Mouse (Mus musculus): ENCODE results near the gene Plxnc1.

Plxnc1 gene

DNA sequence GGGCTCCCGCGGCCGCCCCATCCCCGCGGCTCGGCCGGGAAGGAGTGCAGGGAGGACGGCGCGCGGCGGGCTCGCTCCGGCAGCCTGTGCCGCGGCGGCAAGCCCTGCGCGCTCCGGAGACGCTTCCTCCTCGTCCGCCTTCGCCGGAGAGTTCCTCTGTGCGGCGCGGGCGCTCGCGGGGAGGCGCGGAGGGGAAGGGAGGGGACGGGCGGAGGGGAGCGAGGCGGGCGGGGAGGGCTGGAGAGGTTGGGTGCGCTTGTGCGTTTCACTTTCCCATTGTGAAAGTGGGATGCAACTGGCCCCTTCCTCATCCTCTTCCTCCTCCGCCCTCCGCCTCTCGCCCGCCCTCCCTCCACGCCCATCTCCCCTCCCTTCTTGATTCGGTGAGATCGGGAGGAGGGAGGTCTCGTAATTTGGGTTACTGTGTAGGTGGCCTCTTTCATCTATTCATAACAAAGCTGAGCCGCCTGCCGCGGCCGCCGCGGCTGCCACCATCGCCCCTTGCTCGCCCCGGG is at the start of gene Plxnc1:
Plxnc1 (minus strand) TSS at position 145 of the 515 bp plus-strand sequence.
- peak; percentile 37 to 39 for DNase-seq (ENCODE audit: low spot score in 2 of 2)

DNA sequence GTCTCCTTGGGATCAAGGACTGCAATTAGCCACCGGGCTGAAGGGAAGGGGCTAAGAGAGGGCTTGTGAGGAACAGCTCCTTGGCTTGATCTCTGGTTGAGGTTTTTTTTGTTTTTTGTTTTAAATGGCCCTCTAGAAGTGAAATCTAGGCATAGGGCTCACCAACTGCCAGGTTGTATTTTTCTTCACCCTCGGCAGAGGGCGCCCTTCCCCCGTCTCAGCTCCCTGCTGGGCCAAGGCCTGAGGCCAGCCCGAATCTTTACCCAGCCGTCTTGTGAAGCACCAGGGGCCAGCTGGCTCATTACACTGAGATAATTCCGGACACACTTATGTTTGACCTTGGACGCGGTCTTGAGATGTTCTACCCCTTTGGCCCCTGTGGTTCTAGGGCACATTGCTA is 47.5 kb upstream of the Plxnc1 start:
- DNase-seq (ENCODE audit: low spot score in 2 of 2) = peak; percentile 83 to 86

GRCm38 (mm10) chr10:94991564-94992097 is 47.0 kb upstream of the Plxnc1 start:
- DNase-seq (ENCODE audit: low spot score in 2 of 2) = peak; percentile 66 to 84

DNA sequence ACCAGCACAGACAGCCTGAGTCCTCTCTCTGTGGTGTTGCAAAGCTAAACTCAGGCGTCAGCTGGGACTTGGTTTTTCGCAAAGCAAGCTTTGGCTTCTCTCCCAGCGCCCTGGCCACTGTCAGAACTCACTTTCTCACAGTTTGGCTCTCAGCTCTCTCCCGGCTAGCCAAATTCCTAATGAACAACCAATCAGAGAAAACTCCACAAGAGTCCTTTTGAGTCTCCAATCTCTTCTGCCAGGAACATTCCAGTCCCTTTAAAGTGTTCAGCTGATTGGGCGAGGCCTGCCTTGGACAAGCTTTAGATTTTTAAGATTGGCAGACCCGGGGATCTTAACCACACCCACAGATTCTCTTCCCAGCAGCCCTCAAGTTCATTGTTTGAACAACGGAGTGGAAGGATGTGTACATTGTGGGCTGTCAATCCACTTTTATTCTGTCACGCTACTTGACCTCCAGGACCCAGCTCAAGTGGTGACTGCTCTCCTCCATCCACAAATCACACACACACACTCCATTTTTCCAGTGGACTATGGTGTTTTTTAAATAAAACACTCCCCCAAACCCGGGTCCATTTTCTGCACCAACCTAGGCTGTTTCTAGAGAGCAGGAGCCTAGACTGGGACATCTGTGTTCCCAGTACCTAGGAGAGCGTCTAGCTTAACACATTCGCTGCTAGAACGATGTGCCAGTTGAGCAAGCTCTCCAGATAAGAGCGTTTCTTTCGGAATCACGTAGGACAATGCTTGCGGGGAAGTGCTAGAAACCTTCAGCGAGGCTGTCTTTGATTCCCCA is 46.3 kb upstream of the Plxnc1 start:
- DNase-seq (ENCODE audit: low spot score in 2 of 2) = peak; percentile 94 to 96

- no peak for DNase-seq (ENCODE audit: low spot score in 2 of 2)
Measured at GRCm38 (mm10) chr10:94989321-94989720, 44.7 kb upstream of the Plxnc1 start.

DNA sequence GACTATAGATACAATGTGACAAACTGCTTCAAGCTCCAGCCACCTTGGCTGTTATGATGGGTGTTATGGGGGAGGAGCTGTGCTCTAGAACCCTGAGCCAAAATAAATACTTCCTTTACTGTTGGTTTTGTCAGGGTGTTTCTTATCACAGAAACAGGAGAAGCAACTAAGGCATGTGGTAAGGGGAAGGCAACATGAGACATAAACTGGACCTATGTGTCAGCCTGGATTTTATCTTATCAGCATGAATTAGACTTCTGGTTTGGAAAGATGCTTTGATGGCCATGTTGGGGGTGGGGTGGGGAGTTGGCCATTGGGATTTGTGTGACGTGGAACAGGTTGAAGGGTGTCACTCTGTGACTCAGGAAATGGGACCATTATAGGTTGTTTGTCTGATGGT is 40.5 kb upstream of the Plxnc1 start:
- no peak for DNase-seq (ENCODE audit: low spot score in 2 of 2)

DNA sequence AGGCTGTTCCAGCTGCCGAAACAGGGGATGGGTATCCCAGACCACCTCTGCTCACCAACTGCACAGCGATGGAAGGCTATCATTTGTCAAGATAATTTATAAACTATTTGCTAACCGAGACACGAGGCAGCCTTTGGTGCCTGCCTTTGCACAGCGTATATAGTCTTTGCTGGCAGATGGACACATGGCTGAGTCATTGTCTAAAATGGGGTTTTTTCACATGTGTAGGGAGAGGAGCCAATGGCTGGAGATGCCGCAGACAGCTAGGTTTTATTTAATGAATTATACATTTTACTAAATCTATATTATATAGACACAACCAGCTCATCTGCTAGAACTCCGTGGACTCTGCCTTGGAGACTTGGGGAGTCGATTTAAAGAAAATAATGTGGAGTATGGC is 37.9 kb upstream of the Plxnc1 start:
- DNase-seq (ENCODE audit: low spot score in 2 of 2) = no peak

GRCm38 (mm10) chr10:94981466-94982138 is 37.0 kb upstream of the Plxnc1 start:
- no peak for DNase-seq (ENCODE audit: low spot score in 2 of 2)

GRCm38 (mm10) chr10:94978265-94978822 is 33.7 kb upstream of the Plxnc1 start:
- DNase-seq (ENCODE audit: low spot score in 2 of 2) = no peak

DNA sequence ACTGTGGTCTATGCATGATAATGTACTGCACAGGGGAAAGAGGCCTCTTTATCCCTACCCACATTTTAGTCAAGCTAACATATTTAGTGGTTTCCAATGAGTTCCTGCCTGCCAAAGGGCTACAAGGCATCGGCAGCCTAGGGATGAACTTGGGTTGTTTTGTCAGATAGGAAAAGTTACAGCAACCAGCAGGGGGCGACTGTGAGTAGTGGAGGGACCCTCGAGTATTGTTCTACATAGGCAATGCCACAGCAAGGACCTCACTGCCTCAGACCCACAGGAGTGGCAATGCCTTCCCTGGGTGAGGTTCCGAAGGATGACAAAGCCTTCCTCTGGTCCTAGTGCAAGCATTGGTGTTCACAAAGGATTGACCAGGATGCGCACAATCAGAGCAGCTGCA is 31.7 kb upstream of the Plxnc1 start:
- DNase-seq (ENCODE audit: low spot score in 2 of 2) = no peak

GRCm38 (mm10) chr10:94975099-94975496 is 30.5 kb upstream of the Plxnc1 start:
- no peak for DNase-seq (ENCODE audit: low spot score in 2 of 2)

DNA sequence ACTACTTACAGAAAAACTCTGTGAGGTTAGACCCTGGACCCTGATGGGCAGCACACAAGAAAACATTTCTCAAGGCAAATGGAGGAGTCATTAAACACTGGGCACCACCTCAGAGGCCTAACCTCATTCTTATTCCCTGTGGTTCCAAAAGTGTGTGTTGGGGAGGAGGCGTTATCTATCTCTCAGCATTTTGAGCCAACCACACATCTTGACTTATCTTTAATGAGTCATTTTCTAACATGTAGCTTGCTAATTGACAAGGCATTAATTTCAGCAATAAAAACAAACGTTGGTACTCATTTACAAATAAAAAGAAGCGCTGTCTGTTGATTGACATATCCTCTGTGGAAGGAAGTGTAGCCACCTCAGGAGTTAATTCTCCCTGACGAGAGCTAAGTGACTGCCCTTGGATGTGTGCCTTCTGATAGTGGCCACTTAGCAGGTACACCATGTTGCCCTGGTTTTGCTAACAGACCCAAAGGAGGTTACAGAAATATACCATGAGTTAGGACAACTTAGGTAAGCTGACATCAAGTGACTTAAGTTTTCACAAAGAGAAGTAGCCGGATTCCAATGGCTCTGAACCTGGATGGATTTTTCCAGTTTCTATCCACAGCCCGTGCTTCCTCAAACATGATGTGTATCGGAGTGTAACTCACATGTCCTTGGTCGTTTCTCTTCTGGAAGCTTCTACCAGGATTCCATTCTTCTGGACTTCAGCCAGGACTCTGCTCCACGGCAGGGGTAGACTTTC is 29.9 kb upstream of the Plxnc1 start:
- peak; percentile 21 to 27 for DNase-seq (ENCODE audit: low spot score in 2 of 2)

DNA sequence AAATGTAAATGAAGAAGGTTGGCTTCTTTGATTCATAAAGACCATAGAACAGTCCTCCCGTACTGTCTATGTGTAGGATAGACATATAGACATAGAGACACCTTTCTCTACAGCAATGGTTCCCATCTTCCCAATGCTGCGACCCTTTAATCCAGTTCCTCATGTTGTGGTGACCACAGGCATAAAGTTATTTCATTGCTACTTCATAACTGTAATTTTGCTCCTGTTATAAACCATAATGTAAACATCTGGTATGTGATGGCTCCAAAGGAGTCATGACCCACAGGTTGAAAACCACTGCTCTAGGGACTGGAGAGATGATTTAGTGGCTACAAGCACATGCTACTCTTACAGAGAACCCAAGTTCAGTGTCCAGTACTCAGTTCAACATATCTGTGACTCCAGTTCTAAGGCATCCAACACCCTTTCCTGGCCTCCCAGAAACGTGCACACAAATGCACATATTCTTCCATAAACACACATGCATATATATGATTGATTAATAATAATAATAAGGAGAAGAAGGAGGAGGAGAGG is 27.1 kb upstream of the Plxnc1 start:
- no peak for DNase-seq (ENCODE audit: low spot score in 2 of 2)

- DNase-seq (ENCODE audit: low spot score in 2 of 2) = no peak
Measured at GRCm38 (mm10) chr10:94970221-94970620, 25.6 kb upstream of the Plxnc1 start.

GRCm38 (mm10) chr10:94967468-94967867 is 22.8 kb upstream of the Plxnc1 start:
- DNase-seq (ENCODE audit: low spot score in 2 of 2) = no peak

- DNase-seq (ENCODE audit: low spot score in 2 of 2) = no peak
Measured at GRCm38 (mm10) chr10:94966789-94967188, 22.2 kb upstream of the Plxnc1 start.

DNA sequence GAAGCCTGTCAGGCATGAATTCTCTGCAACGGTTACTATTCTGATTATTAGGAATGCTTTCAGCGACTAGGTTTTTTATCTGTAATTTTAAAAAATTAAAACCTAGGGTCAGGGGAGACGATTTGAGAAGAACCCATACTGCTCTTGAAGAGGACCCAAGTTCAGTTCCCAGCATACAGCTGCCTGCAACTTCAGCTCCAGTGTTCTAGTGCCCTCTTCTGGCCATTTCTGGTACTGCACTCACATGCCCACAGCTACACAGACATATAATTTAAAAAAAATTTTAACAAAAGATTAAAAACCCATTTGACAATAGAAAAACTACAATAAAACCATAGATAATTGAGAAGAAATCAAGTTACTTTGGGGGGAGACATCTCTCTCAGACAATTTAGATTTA is 20.5 kb upstream of the Plxnc1 start:
- no peak for DNase-seq (ENCODE audit: low spot score in 2 of 2)

GRCm38 (mm10) chr10:94962005-94962404 is 17.4 kb upstream of the Plxnc1 start:
- no peak for DNase-seq (ENCODE audit: low spot score in 2 of 2)

- peak; percentile 50 to 66 for DNase-seq (ENCODE audit: low spot score in 2 of 2)
Measured at GRCm38 (mm10) chr10:94961283-94961682, 16.6 kb upstream of the Plxnc1 start.

- peak; percentile 24 to 38 for DNase-seq (ENCODE audit: low spot score in 2 of 2)
Measured at GRCm38 (mm10) chr10:94958311-94958710, 13.7 kb upstream of the Plxnc1 start.

GRCm38 (mm10) chr10:94957705-94958104 is 13.1 kb upstream of the Plxnc1 start:
- no peak for DNase-seq (ENCODE audit: low spot score in 2 of 2)

Measured in heart, adult 9 months (tissue).